Mouse (Mus musculus) left cerebral cortex, adult 9 months (tissue): ENCODE measurements around the gene Frmd3.
"Not testable (repeated sequence)": the region's sequence is repeated elsewhere in the genome, so short reads cannot be mapped to it uniquely, and the experiment has no call there.

Experiments
- DNase-seq, 2 experiments: peaks; one replicate each; pipeline ENCODE4 v3.0.0; 2022; ENCODE audit warnings: low spot score in 2 of 2

The Frmd3 gene

GRCm38 (mm10) chr4:74013211-74014047, at the start of gene Frmd3:
Gene Frmd3, plus strand, starts transcription at chr4:74013442.
- peak; percentile 35 to 72 for DNase-seq

- DNase-seq: no peak
Measured at GRCm38 (mm10) chr4:73980454-73980853, 32.8 kb upstream of the Frmd3 start.

- peak in 1 of 2 experiments; percentile 23 for DNase-seq
Measured at GRCm38 (mm10) chr4:74012277-74012676, 965 bp upstream of the Frmd3 start.

- no peak for DNase-seq
Measured at GRCm38 (mm10) chr4:74012700-74013099, 542 bp upstream of the Frmd3 start.

GRCm38 (mm10) chr4:74014048-74014500, 832 bp downstream of the Frmd3 start:
- DNase-seq: peak in 1 of 2 experiments; percentile 17

- DNase-seq: no peak
Measured at GRCm38 (mm10) chr4:74020084-74020483, 6.8 kb downstream of the Frmd3 start.

GRCm38 (mm10) chr4:74043226-74043625, 30.0 kb downstream of the Frmd3 start:
- DNase-seq: peak in 1 of 2 experiments; percentile 20

GRCm38 (mm10) chr4:74051692-74052091, 38.5 kb downstream of the Frmd3 start:
- peak; percentile 39 to 48 for DNase-seq

GRCm38 (mm10) chr4:74076727-74077126, 63.5 kb downstream of the Frmd3 start:
- no peak for DNase-seq

GRCm38 (mm10) chr4:74110816-74111215, 97.6 kb downstream of the Frmd3 start:
- no peak for DNase-seq

- DNase-seq: no peak
Measured at GRCm38 (mm10) chr4:74191528-74191927, 178.3 kb downstream of the Frmd3 start.

GRCm38 (mm10) chr4:74201281-74201811, 188.1 kb downstream of the Frmd3 start:
- DNase-seq: no peak

GRCm38 (mm10) chr4:74221780-74222179, 208.5 kb downstream of the Frmd3 start:
- DNase-seq: not testable (repeated sequence)

GRCm38 (mm10) chr4:74222360-74222759, 209.1 kb downstream of the Frmd3 start:
- no peak for DNase-seq

- DNase-seq: no peak
Measured at GRCm38 (mm10) chr4:74224210-74224609, 211.0 kb downstream of the Frmd3 start.

- DNase-seq: no peak
Measured at GRCm38 (mm10) chr4:74230994-74231393, 217.8 kb downstream of the Frmd3 start.

GRCm38 (mm10) chr4:74231405-74231804, 218.2 kb downstream of the Frmd3 start:
- peak in 1 of 2 experiments; percentile 71 for DNase-seq

GRCm38 (mm10) chr4:74233534-74233933, 220.3 kb downstream of the Frmd3 start:
- no peak for DNase-seq

GRCm38 (mm10) chr4:74242176-74242575, 228.9 kb downstream of the Frmd3 start, which contains the start of gene Kdm4c:
Gene Kdm4c, plus strand, starts transcription at chr4:74242497.
- no peak for DNase-seq
